Comparison of ENCODE assay signal across 8 mouse cellular contexts in genomic region chr7:99268506-99268900, GRCm38 (mm10). TPM values are rescaled to one million over a fixed set of nuclear protein-coding genes. Genes with fewer than 3 reads are reported as not detected.
DNase-seq lines count a peak whose midpoint lies in the region; ATAC-seq and TF ChIP-seq lines count a peak whose summit lies in the region.

No protein-coding gene starts in this region.

- peaks cover 66% of the 10 kb centered on the region for H3K27me3 ChIP-seq in heart, embryonic 10.5 days (ENCODE audit: insufficient read depth, poor library complexity, severe bottlenecking)
- peaks cover 19% of the 10 kb centered on the region for H3K27me3 ChIP-seq in forebrain, embryonic 12.5 days
- H3K27me3 ChIP-seq in liver, embryonic 14.5 days (ENCODE audit: control insufficient read depth, insufficient read depth, low read length) = peaks cover 60% of the 10 kb centered on the region

- WGBS in heart, embryonic 10.5 days = under 1% methylated on average over 29 of the region's 29 CpGs
- under 1% methylated on average over 29 of the region's 29 CpGs for WGBS in forebrain, embryonic 12.5 days
- WGBS in liver, embryonic 14.5 days (ENCODE audit: insufficient replicate concordance) = 2% methylated on average over 29 of the region's 29 CpGs

- H3K4me3 ChIP-seq in heart, embryonic 10.5 days = peak overlapping the region; percentile 63
- peak overlapping the region; percentile 79 for H3K4me3 ChIP-seq in forebrain, embryonic 12.5 days (replicated peaks)
- H3K4me3 ChIP-seq in liver, embryonic 14.5 days (ENCODE audit: insufficient read depth in 1 of 2, low read depth in 2 of 2, low read length in 2 of 2) = peak overlapping the region in 1 of 2 experiments; percentile 26; a peak in 2 of 4 replicates

- no peaks in the 10 kb centered on the region for H3K36me3 ChIP-seq in heart, embryonic 10.5 days
- no peaks in the 10 kb centered on the region for H3K36me3 ChIP-seq in forebrain, embryonic 12.5 days (replicated peaks)
- H3K36me3 ChIP-seq in liver, embryonic 14.5 days (replicated peaks; ENCODE audit: control insufficient read depth, insufficient read depth, low read depth) = no peaks in the 10 kb centered on the region

- no peaks in the 10 kb centered on the region for H3K9me3 ChIP-seq in heart, embryonic 10.5 days
- H3K9me3 ChIP-seq in forebrain, embryonic 12.5 days = no peaks in the 10 kb centered on the region
- H3K9me3 ChIP-seq in liver, embryonic 14.5 days (ENCODE audit: control insufficient read depth, low read length) = no peaks in the 10 kb centered on the region

- peak overlapping the region; percentile 59 for H3K27ac ChIP-seq in heart, embryonic 10.5 days
- H3K27ac ChIP-seq in forebrain, embryonic 12.5 days = peak overlapping the region; percentile 98
- H3K27ac ChIP-seq in liver, embryonic 14.5 days = no peak overlapping the region

- no peak for DNase-seq in heart, embryonic 10.5 days (ENCODE audit: low spot score)
- DNase-seq in heart, adult 11 months = no peak
- DNase-seq in 3T3-L1 (ENCODE audit: low read depth, low spot score) (peak; percentile 17), adipocyte (ENCODE audit: low spot score) (no peak)
- DNase-seq in liver, embryonic 14.5 days (ENCODE audit: low read depth in 3 of 3, low spot score in 3 of 3) = no peak
- no peak for DNase-seq in right cerebral cortex, adult 2 months (ENCODE audit: low spot score in 2 of 2)
- no peak for DNase-seq in spleen, postnatal 10 days (ENCODE audit: low spot score in 2 of 2)

- peak overlapping the region; percentile 83 for H3K9ac ChIP-seq in forebrain, embryonic 12.5 days
- no peak overlapping the region for H3K9ac ChIP-seq in liver, embryonic 14.5 days (replicated peaks)

- no peak for TF ChIP-seq CTCF in liver, embryonic 14.5 days (IDR thresholded peaks at IDR 0.05; ENCODE audit: low read depth)

- no peak for TF ChIP-seq EP300 in liver, embryonic 14.5 days (IDR thresholded peaks at IDR 0.05; ENCODE audit: low read depth)

- no peak; the same call in none of the 2 replicates for ATAC-seq in forebrain, embryonic 12.5 days (ENCODE audit: low FRiP score)
- no peak for ATAC-seq in liver, embryonic 14.5 days (ENCODE audit: insufficient read depth)

- peak overlapping the region; percentile 96 for H3K4me2 ChIP-seq in forebrain, embryonic 12.5 days
- H3K4me2 ChIP-seq in liver, embryonic 14.5 days (ENCODE audit: low read depth) = peak overlapping the region; percentile 32

- H3K4me1 ChIP-seq in heart, embryonic 10.5 days = peaks cover 38% of the 10 kb centered on the region
- peaks cover 54% of the 10 kb centered on the region for H3K4me1 ChIP-seq in forebrain, embryonic 12.5 days
- no peaks in the 10 kb centered on the region for H3K4me1 ChIP-seq in liver, embryonic 14.5 days (replicated peaks; ENCODE audit: control insufficient read depth in 2 of 2, insufficient read depth in 2 of 2, low read length in 1 of 2)

RNA-seq across cellular contexts. Expression of gene Map6, which starts 1.3 kb away (rescaled TPM):
- polyA plus RNA-seq in heart, embryonic 10.5 days (2016; fragmentation: Nextera tagmentation; extraction: Ambion mirVana) = 2.1 and 2.3 TPM in 2 replicates
- 63.5 and 65.1 TPM in 2 replicates for polyA plus RNA-seq in forebrain, embryonic 12.5 days (2016; fragmentation: Nextera tagmentation; extraction: Ambion mirVana)
- polyA plus RNA-seq in liver, embryonic 14.5 days (2012; rRNA removed) = 0.01 and 0.09 TPM in 2 replicates
- polyA plus RNA-seq in liver, embryonic 14.5 days (2014; fragmentation: Nextera tagmentation; extraction: Ambion mirVana) = 0.05 TPM in 1 of 2 replicates, not detected in the other

RNA-seq across cellular contexts. Expression of gene Mogat2, which starts 30.1 kb away (rescaled TPM):
- polyA plus RNA-seq in heart, embryonic 10.5 days (2016; fragmentation: Nextera tagmentation; extraction: Ambion mirVana) = 11.1 and 30.6 TPM in 2 replicates
- 4.5 and 4.8 TPM in 2 replicates for polyA plus RNA-seq in forebrain, embryonic 12.5 days (2016; fragmentation: Nextera tagmentation; extraction: Ambion mirVana)
- 13.5 and 15.4 TPM in 2 replicates for polyA plus RNA-seq in liver, embryonic 14.5 days (2012; rRNA removed)
- polyA plus RNA-seq in liver, embryonic 14.5 days (2014; fragmentation: Nextera tagmentation; extraction: Ambion mirVana) = 30.3 and 32.9 TPM in 2 replicates

Comparison
In these comparisons a context has a peak if more than half of its experiments do, and no peak if none do; other contexts are left out.
1. RNA of gene Map6, which starts 1.3 kb away (polyA plus RNA-seq): 63.5 to 65.1 TPM in forebrain, embryonic 12.5 days; 2.1 to 2.3 TPM in heart, embryonic 10.5 days and 0.01 to 0.09 TPM in liver, embryonic 14.5 days; every median in the first group is over 10 times any median in the second.